Mouse (Mus musculus) right cerebral cortex, postnatal 10 days (tissue): ENCODE measurements around the gene Cbfb.

Experiments
- DNase-seq, 2 experiments: peaks; one replicate each; pipeline ENCODE4 v3.0.0; 2021; ENCODE audit warnings: low spot score in 2 of 2

Gene Cbfb

DNA sequence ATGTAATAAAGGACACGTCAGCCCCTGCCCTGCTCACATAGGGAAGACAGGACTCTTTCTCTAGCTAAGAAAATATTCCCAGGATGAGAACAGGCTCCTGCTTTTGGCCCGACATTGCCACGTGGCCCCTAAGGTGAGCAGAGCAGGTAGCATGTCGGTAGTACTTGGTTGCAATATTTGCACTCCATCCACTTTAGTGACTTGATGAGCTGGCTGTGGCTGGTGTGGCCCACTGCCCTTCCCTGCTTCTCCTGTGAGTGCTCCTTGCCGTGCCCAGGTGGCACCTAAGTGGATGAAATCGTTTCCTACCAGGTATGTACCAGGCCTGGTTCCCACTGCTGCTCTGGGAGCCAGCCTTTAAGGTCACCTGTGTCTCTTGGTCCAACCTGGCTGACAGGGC lies 81.5 kb downstream of the Cbfb start:
- DNase-seq = no peak

DNA sequence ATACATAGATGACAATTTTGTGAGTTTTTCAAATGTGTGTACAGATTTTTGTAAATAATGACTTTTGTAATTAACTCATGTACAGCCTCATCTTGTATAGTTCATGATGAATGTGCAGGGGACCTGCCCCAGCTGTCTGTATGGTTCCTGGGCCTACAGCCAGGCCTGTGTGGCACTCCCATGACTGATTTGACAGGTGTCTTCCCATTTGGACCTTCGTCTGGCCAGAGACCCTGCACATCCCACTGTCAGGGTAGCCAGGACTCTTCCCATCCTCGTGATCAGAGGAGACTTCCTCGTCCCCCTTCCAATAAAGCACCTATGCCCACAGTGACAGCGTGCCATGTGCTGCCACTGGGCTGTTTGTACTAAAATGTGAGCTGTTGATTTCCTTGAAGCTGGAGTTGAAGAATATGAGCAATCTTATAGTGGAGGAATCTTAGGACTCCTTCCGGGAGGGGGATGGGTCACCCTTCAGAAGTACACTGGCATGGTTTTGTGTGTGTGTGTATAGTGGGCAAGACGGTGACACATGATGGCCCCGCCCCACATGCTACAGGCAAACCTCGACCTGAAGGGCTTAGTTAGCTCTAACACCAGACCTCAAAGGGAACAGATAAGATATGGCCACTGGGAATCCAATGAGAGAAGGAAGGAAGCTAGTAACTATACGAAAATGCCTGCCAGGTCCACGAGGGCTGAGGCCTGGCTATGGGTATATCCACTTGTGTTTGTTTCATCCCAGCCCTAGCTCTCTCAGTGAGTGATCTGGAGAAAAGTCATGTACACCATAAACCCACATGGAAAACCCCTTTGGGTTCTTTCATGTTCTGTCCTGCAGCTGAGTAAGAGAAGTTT lies 82.4 kb downstream of the Cbfb start:
- peak in 1 of 2 experiments; percentile 28 for DNase-seq

DNA sequence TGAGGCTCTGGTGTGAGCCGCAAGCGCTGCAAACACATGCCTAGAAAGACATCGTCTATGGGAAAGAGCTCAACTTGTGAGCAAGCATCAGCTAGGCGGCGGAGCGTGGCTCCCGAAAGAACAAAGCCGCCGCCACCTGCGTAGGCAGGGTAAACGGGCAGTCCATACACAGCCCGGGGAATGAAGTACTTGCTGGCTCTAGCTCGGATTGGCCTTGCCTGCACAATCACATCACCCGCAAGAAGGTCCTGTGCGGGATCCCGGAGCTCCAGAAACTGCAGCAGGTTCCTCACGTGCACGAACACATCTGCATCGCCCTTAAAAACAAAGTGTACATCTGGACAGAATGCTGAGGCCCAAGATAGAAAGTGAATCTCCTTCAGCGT lies 83.3 kb downstream of the Cbfb start:
- no peak for DNase-seq

DNA sequence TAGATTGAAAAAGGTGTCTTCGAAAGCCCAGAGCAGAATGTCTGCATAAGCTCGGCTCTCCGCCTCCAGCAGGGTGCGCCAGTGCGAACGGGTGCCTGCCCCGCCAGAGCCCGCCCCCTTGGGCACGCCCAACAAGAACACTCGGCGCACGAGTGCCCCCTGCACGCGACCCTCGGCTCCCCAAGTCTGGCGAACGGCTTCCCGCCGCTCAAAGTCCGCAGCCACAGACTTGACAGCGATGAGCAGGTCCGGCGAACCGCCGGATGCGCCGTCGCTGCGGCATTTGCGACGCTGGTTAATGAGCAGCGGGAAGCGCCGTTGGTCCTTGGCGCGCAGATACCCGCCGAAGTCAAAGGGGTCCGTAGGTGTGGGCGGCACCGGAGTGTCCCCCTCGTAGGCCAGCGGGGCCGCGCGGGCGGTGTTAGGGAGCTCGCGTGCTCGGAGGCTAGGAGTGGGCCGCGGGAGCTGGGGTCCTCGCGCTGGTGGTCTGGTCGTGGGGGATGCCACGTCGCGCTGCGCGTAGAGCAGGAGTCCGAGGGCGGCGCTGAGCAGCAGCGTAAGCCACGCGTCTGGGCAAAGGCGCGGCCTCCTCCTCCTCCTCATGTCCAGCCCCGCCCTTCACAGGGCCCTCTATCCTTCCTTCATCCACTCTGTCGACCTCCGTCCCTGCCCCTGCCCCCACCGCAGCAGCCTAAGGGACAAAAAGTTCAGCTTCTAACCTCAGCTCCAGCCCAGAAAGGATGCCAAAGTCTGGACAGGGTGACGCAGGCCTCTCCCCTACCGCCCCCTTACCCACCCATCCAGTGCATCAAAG lies 83.9 kb downstream of the Cbfb start:
- DNase-seq = peak; percentile 92 to 93

DNA sequence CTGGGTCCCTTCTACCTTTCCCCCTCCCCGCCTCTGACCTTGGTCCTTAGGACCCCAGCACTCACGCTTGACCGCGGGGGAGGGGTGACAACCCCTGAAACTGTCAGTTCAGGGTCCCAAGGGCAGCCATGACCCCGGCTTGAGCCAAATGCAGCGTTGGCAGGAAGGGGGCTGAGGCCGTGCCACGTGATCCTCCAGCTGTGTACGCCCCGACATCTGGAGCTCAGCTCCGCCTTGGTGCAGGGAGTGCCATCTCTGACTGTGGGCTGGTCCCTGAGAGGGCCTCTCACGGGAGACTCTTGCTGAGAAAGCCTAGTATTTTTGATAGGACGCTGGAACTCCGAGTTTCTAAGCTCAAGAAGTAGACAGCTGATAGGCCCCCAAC lies 84.5 kb downstream of the Cbfb start, which contains the start of gene B3gnt9:
B3gnt9 (minus strand) TSS at position 188 of the 385 bp plus-strand sequence.
- peak; percentile 58 to 66 for DNase-seq

DNA sequence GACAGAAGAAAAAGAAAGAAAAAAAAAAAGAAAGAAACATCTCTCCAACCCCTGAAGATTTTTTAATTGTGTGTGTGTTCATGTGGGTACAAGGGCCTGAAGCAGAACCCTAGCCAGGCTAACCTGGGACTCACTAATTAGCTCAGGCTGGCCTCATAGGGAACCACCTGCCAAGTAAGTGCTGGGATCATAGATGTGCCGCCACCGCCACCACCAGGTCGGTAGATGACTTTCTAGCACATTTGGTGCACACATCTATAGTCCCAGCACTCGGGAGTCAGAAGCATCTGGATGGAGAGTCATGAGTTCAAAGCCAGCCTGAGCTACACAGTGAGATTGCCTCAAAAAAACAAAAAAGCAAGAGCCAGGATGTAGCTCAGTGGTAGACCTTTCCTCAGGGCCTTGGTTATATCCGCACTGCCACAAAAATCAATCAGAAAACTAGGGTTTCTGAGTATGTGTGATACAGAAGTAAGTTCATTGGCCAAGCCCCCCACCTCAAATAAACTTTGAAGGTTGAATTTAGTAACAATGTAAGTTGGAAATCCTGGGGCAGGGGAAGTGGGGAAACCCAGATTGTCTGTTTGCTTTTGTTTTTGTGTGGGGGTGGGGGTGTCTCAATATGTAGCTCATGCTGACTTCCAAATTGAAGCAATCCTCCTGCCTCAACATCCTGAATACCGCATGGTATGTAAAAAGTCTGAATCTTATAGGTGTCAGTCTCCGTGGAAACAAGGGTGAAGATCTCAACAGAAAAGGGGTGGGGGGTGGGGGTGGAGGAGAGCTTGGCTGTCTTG lies 87.0 kb downstream of the Cbfb start:
- DNase-seq = peak in 1 of 2 experiments; percentile 23

DNA sequence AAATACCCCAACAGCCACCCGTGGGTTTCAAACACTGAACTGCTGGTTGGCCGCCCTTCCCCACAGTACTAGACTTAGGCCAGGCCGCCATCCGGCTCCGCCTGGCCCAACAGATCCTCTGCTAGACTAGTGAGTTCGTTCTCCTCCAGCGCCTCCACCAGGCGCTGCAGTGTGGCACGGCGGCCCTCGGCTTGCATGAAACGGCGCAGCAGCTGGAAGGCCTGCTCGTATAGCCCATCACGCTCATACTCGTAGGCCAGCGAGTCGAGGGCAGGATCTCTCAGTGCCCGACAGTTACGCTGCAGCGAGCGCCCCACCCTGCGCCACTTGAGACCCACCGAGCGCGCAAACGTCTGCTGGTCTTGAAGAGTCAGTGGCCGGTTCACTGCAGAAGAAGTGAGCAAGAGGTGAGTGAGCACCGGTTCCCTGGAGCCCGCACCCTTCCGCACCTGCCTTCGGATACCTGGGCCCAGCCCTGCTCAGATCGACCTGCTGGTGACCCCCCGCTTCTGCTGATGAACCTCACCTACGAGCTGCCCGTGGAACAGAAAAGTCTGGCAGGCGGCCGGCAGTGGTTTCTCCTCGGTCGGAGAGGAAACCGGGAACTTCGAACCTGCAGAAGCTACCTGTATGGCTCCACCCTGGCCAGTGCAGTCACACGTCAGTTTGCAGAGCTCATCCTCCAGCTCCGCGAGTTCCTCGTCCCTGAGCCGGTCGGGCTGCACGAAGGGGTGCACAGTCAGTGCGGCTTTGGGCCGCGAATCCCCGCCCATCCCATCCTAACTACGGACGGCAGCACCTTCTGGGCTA lies 88.6 kb downstream of the Cbfb start:
- DNase-seq = peak; percentile 47 to 58

DNA sequence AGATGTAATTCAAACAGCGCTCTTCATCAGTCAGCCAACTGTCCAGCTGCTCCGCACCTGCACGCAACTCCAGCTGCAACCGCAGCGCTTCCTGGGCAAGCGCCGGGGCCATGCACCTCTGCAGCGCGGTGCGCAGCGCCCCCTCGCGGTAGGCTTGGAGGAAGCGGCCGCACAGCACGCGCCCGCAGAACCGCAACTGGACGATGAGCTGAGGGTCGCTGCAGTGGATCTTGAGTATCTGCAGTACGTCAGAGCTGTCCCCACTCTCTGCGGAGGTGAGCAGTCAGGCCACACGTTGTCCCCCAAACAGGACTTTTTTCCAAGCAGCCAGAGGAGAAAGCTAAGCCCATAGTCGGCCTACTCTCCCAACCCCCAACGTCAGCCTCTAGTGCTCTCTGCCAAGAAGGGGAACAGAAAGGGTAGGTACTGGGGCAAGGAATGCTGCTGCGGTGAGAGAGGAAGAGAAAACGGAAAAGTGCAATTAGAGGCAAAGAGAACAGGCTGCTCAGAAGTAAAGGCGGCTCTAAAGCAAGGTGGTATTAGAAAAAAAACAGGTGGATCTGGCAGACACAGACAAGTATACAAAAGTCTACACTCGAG lies 89.3 kb downstream of the Cbfb start:
- DNase-seq = peak; percentile 59 to 77

DNA sequence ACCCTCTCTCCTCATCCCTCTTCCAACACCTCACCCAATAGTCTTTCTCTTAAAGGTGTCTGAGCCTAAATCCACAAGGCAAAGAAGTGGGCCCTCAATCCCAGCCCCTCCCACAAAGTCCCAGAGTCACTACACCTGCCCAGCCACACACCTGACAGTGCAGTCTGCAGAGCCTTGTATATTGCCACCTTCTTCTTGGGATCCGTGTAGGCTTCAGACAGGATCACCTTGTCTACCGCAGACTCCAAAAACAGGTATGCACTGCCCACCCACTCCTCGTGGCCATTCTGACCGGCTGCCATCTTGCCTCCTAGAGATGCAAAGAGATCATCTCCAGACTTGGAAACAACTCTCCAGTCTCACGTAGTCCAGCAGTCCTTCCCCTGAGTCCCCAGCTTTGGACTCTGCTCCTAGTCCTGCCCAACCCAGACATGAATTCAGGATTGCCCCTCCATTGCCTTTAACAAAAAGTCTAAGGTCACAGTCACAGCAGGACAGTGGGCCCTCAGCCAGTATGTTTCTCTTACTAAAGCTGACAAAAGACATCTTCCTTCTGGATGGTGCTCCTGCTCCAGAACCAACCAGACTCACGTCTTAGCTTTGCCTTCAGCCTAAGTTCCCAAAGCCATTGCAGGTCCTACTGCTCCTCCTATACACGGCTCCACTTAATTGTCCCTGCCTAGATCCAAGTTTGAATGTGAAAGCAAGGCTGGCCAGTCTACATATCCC lies 90.1 kb downstream of the Cbfb start:
- peak in 1 of 2 experiments; percentile 24 for DNase-seq

DNA sequence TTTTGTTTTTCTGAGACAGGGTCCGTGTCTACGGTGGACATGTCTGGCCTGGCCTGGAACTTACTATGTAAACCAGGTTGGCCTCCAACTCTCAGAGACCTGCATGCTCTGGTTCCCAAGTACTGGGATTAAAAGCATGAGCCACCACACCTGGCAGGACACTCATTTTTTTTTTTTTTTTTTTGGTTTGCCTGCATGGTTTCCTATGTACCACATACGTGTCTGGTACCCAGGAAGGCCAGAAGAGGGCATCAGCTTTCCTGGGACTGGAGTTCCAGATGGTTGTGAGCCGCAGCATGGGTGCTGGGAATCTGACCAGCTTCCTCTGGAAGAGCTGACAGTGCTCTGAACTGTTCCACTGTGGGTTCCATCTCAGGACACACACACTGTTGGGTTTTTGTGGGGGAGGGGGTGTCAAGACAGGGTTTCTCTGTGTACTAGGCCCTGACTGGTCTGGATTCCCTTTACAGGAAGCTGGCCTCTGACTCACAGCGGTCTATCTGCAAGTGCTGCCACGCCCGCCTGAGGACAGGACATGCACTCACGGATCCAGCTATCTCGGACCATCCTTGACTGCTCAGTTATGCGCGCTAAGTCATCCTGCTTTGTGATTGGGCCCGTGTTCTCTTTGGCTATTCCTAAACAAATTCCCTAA lies 91.0 kb downstream of the Cbfb start:
- DNase-seq = peak in 1 of 2 experiments; percentile 24

DNA sequence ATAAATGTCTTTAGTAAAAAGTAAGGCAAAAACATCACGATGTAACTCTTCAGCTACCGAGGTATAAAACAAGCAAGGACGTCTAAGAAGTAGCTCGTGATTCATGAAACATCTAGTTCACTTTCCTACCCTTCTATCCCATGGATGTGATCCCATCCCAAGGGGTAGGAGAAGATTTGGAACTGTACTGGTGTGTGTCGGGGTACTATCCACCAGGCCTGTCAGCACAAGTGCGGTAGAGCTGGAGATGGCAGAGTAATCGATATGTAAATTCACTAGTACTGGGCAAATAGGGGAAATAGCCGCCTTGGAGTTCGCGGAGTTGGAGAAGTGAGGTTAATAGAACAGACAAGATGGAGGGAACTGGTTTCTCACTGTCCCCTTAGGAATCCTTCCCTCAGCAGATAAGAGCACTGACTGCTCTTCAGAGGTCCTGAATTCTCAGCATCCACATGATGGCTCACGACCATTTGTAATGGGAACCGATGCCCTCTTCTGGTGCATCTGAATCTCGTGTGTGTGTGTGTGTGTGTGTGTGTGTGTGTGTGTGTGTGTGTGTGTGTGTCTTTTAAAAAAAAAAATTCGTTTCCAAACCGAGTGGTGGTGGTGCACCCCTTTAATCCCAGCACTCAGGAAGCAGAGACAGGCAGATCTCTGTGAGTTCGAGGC lies 92.9 kb downstream of the Cbfb start:
- DNase-seq = no peak

DNA sequence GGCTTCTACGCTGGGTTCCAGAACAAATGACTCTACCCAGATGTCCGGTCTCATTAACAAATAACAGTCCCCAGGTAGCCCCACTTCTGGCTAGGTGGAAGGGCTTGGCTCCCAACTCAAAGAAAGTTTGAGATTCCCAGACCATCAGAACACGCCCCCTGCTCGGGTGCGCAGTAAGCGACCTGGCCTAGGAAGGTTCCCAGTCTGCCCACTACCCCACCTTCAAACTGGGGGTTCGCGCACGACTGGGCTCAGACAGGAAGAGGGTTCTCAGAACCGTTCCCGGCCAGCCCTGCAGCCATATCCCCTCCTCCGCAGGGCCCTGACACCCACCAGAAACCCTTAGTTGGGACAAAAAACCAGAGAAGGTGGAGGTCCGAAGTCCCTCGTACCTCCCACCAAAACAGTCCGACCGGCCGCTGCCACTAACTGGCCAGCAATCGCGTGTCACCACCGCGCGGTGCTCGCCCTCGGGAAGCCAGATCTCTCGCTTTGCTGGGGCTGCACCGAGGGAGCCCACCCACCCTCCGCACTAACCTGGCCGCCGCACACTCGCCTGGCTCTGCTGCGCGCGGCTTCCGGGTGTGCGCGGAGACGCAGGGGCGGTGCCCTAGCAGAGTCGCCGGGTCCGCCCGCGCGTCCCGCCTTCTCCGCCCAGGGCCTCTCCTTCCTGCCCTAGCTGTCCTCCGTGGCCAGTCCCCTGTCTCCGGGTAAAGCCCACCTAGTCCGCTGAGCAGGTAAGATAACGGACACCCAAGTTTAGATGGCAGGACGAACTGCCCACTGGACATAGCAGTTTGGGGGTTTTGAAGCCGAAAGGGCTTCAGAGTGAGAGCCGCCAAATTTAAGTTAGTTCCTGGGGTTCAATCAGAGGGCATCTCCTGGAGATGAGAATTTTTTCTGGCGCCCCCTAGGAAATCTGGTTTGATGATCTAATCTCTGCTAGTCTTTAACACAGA lies 93.8 kb downstream of the Cbfb start, which contains the start of the genes Tradd and Fbxl8:
Tradd (minus strand) TSS at position 586 of the 959 bp plus-strand sequence.
Fbxl8 (plus strand) TSS at position 625 of the 959 bp plus-strand sequence.
- peak in 1 of 2 experiments; percentile 54 for DNase-seq

DNA sequence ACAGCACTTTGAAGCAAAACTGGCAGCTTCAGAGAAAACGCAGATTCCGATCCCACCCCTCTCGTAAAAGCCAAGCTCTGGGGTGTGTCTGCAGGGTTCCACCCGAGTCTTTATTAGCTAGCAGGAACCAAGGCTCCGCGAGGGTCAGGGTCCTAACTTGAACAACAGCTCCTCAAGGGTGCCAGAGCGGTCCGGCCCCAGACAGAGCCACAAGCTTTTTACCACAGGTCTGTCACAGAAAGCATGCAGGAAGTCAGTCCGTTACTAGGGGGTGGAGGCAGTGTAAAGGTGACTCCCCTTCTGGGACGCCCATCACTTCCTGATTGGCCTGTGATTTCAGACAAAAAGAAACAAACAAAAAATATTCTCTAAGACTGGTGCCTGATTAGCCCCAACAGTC lies 94.7 kb downstream of the Cbfb start:
- no peak for DNase-seq

DNA sequence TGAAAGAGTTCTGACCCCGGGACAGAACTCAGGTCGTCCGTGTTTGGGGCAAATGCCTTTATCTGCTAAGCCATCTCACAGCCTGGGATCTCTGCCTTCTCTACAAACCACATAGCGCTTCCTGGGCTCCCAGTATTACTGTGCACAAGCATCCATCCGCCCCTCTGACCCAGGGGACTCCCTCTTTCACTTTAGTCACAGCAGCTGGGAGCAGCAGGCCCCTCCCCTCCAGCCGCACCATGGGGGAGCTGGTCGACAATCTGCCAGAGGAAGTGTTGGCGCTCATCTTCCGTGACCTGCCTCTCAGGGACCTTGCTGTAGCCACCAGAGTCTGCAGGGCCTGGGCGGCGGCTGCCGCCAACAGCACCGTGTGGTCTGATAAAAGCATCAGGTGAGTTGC lies 96.3 kb downstream of the Cbfb start:
- DNase-seq = no peak
